Mouse (Mus musculus) lung, adult 10 weeks (tissue): ENCODE results near the gene Thumpd1. TPM values are rescaled to one million over a fixed set of nuclear protein-coding genes. Genes with fewer than 3 reads are reported as not detected.

Experiments
- polyA plus RNA-seq: library from polyadenylated mRNA; stranded (reverse); fragments of 350-450 nt; fragmentation: Illumina TruSeq; extraction: RNeasy Lipid Tissue Mini Kit (QIAGEN cat#74804); gene quantifications from one replicate; pipeline ENCODE4 v1.2.3, GENCODE M21; 2014; ENCODE audit warnings: low read depth, low replicate concordance; ENCODE audit not compliant: insufficient read depth

The Thumpd1 gene
- 16.5 TPM for polyA plus RNA-seq

DNA sequence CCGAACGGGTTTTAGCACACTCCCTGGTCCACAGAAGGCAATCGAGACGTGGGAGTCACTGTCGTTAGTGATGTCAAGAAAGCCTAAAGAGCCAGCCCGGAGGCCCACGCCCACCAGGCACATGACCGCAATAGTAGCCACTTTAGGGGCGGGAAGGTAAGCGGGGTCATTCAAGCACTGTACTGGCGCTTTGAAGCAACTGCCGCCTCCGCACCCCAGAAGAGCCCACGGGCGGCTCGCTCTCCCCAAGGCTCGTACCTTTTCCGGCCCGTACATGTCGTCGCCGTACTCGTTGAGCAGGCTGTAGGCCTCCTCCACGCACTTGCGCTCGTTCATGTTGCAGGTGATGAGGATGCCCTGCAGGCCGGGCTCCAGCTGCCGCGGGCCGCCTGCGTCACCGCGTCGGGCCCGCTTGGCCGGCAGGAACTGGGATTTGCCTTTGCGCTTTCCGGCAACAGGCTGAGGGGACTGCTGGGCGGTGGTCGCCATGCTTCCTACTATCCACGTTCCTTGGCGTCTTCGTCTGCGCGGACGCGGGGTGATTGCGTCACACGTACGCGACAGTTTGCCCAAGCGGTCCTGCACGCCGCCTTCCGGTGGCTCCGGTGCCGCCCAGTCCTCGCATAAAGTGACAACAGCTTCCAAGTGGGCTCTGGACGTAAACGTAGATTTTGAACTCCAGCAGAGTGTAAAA, at the start of gene Thumpd1:
TSS of gene Thumpd1 (minus strand) at position 546 of the 694 bp plus-strand sequence.

DNA sequence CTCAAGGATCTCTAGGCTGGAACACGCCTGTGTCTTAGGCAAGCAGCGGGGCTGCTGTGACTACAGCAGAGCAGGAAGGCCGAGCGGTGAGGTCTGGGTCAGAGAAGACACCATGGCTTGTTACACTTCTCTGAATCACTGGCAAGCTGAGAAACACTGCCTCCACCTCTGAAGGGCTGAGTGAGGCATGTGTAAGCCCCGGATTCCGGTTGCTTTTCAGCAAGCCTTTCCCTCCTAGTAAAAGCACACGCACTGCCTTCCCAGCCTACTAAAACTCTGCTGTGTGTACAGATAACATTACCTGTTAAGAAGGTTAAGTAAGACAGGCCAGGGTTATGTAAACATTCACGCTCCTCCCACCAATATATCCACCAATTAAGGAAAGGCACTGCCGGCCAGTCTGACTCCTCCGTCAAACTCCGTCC, 39.9 kb upstream of the Thumpd1 start, which contains the start of gene Acsm3:
TSS of gene Acsm3 (plus strand) at position 397 of the 425 bp plus-strand sequence.

DNA sequence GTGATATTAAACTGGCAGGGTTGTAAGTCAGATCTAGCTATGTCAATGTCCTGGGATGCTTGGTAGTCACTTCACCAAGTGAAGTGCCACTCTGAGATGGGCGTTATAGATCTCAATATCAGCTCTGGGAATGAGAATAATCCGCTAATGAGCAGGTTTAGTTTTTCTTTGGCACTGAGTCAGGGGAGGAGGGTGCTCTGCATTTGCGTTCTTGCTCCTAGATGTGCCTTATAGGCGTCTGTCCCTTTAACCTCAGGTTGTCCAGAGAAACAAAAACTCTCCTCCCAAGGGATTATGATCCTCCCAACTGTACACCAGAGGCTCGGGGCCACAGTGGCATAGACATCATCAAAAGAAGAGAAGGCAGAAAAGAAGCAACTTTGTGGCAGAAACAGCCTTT, 30.9 kb downstream of the Thumpd1 start, which contains the start of gene Acsm4:
TSS of gene Acsm4 (plus strand) at position 301 of the 400 bp plus-strand sequence.

Other genes starting within 250 kb of the Thumpd1 start
- not detected for gene Umod, start 241.5 kb downstream of the Thumpd1 start, polyA plus RNA-seq
- gene Acsm5, start 201.3 kb downstream of the Thumpd1 start, polyA plus RNA-seq = 0.30 TPM
- not detected for gene Pdilt, start 197.3 kb downstream of the Thumpd1 start, polyA plus RNA-seq
- not detected for gene Acsm2, start 166.5 kb downstream of the Thumpd1 start, polyA plus RNA-seq
- 7.8 TPM for gene Acsm1, start 113.8 kb downstream of the Thumpd1 start, polyA plus RNA-seq
- gene Acsm4, start 30.8 kb downstream of the Thumpd1 start, polyA plus RNA-seq = not detected
- 2.7 TPM for gene Acsm3, start 40.1 kb upstream of the Thumpd1 start, polyA plus RNA-seq
- 2.9 TPM for gene Rexo5, start 73.2 kb upstream of the Thumpd1 start, polyA plus RNA-seq
- gene Eri2, start 73.3 kb upstream of the Thumpd1 start, polyA plus RNA-seq = 1.8 TPM
- gene Lyrm1, start 175.1 kb upstream of the Thumpd1 start, polyA plus RNA-seq = 7.2 TPM
- 5.0 TPM for gene Dcun1d3, start 175.5 kb upstream of the Thumpd1 start, polyA plus RNA-seq